Mouse (Mus musculus) embryonic facial prominence, embryonic 14.5 days (tissue): ENCODE measurements at regions not wholly inside any gene's neighbourhood (a gene's known extent, or its start where the extent isn't known, plus 50 kb on each side); places are given as distances from the start of the nearest gene placed in this dataset.
A peak's percentile ranks its signal among the peaks of the same experiment; 100 is the strongest.

ENCODE experiments used
- ATAC-seq: fragments of 200-750 bp; cut with Nextera tagmentation; 2 replicates; pipeline ENCODE4 v1.8.0; 2017; ENCODE audit warnings: low read depth, moderate number of reproducible peaks, moderate TSS enrichment
- DNase-seq: peaks from one replicate; pipeline ENCODE4 v3.0.0-alpha.2; 2015; ENCODE audit warnings: low spot score
- H3K27ac ChIP-seq: fragments of 300-500 bp; sonication (generic); replicated peaks from 2 replicates; pipeline ENCODE4 v1.5.1; 2014; ENCODE audit warnings: low read depth, mild to moderate bottlenecking, low read length, moderate library complexity
- H3K27me3 ChIP-seq: fragments of 300-500 bp; sonication (generic); replicated peaks from 2 replicates; pipeline ENCODE4 v1.6.1; 2014; ENCODE audit warnings: low read length; ENCODE audit not compliant: control insufficient read depth, insufficient read depth
- H3K36me3 ChIP-seq: fragments of 300-500 bp; sonication (generic); 2 replicates; pipeline ENCODE4 v1.6.1; 2014; ENCODE audit warnings: low read length, mixed read lengths; ENCODE audit not compliant: control insufficient read depth, insufficient read depth
- H3K4me1 ChIP-seq: fragments of 300-500 bp; sonication (generic); 2 replicates; pipeline ENCODE4 v1.6.1; 2014; ENCODE audit warnings: antibody characterized with exemption, low read length; ENCODE audit not compliant: control insufficient read depth, insufficient read depth
- H3K4me2 ChIP-seq: fragments of 300-500 bp; sonication (generic); 2 replicates; pipeline ENCODE4 v1.6.1; 2014; ENCODE audit warnings: low read depth, mild to moderate bottlenecking, low read length, moderate library complexity, mixed read lengths
- H3K4me3 ChIP-seq: fragments of 300-500 bp; sonication (generic); 2 replicates; pipeline ENCODE4 v1.5.1; 2014; ENCODE audit warnings: low read depth, mild to moderate bottlenecking, low read length
- H3K9ac ChIP-seq: fragments of 300-500 bp; sonication (generic); 2 replicates; pipeline ENCODE4 v1.6.1; 2014; ENCODE audit warnings: low read depth, mild to moderate bottlenecking, low read length, moderate library complexity, mixed read lengths
- H3K9me3 ChIP-seq: fragments of 300-500 bp; sonication (generic); 2 replicates; pipeline ENCODE4 v1.6.1; 2016; ENCODE audit warnings: low read length; ENCODE audit not compliant: control insufficient read depth
- WGBS: fragments of 180-500 bp; shearing (Covaris S2); extraction: QIAGEN DNeasy Blood & Tissue Kit; methylation state at CpG from one replicate; pipeline ENCODE4 v1.1.7; 2014; 5-methylcytosine and 5-hydroxymethylcytosine counted together

DNA sequence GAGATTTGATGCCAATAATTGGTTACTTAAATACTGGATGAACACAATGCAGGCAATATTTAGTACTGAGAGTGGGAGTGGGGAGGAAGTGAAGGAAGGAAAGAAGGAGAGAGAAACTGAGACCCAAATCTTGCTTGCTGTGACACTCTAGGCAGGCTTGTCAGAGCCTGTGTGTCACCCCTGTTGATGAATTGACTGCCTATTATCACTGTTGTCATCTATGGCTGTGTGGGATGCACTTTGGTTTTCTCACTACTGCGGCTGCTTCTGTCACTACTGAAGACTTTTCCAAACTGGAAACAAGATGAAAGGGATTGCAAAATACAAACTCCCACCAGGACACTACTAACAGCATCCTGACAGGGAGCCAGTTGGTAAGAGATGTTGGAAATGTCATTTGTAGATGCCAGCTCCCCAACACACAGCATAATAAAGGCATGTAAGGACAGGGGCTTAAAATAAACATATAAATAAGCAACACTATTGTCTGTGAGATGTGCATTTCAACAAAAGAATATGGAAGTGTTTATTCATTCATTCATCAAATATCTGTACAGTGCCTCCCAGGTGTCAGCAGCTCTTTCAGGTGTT, 207.0 kb upstream of the Ufl1 start:
- Histone ChIP-seq H3K27ac (no peak overlapping the region), H3K4me2 (no peak overlapping the region), H3K36me3 (no peaks in the 10 kb centered on the region), H3K4me3 (no peak overlapping the region), H3K9me3 (no peaks in the 10 kb centered on the region), H3K9ac (no peak overlapping the region), H3K27me3 (no peaks in the 10 kb centered on the region), H3K4me1 (no peaks in the 10 kb centered on the region)
- 54% methylated on average over 1 of the region's 1 CpGs for WGBS
- no peak for ATAC-seq
- no peak for DNase-seq

DNA sequence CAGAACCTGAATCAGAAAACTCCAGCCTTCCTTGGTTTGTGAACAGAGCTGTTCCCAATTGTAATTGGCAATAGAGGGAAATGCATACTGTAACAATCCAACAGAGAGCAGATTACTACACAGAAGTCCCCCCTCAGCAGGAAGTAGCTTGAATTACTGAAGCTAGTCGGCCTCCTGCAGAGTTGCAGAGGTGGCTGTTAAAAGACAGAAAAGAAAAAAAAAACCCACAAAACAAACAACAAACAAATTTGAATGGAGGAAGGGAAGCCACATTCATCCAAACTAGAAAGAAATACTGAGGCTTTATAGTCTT, 202.0 kb upstream of the Ufl1 start:
- no peak for ATAC-seq
- no peaks in the 10 kb centered on the region for H3K27me3 ChIP-seq
- 8% methylated on average over 1 of the region's 1 CpGs for WGBS

DNA sequence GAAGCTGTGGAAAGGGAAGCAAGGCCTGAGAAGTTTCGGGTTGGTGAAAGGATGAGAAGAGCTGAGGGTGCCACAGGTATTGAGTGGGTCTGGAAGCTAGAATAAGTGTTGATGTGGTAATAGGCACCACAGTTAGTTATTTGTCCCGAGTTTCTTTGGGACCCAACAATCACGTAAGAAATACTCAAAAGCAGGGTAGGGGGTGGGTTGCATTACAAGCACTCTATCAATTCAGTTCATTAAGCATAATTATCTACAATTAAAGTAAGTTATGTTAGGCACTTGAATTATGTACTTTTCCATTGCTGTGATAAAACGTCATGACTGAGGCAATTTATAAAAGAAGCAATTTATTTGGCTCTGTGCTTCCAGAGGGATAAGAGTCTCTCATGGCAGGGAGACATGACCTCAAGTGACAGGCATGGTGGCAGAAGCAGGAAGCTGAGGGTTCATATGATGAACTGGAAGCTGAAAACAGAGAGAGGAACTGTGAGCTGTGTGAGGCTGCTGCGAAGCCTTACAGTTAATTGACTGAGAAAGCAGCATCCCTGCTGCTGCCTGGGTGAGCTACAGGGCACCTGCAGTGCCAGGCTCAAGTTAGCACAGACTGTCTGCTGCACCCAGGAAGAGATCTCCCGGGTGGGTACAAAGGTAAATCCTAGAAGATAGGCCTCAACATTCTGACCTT, 201.5 kb upstream of the Ufl1 start:
- H3K27ac ChIP-seq, result no peak overlapping the region
- WGBS, result 40% methylated on average over 6 of the region's 6 CpGs
- no peak overlapping the region for H3K9ac ChIP-seq
- H3K9me3 ChIP-seq, result no peaks in the 10 kb centered on the region
- H3K4me1 ChIP-seq, result no peaks in the 10 kb centered on the region
- ATAC-seq, result no peak
- no peaks in the 10 kb centered on the region for H3K36me3 ChIP-seq
- DNase-seq, result no peak
- H3K4me2 ChIP-seq, result no peak overlapping the region
- no peak overlapping the region for H3K4me3 ChIP-seq
- no peaks in the 10 kb centered on the region for H3K27me3 ChIP-seq

More for the DNA sequence above, 202.0 kb upstream of the Ufl1 start:
- H3K27ac ChIP-seq, result no peak overlapping the region
- H3K9ac ChIP-seq, result no peak overlapping the region
- peak; percentile 1 for DNase-seq
- H3K4me3 ChIP-seq, result no peak overlapping the region
- no peak overlapping the region for H3K4me2 ChIP-seq
- H3K9me3 ChIP-seq, result no peaks in the 10 kb centered on the region
- no peaks in the 10 kb centered on the region for H3K36me3 ChIP-seq
- no peaks in the 10 kb centered on the region for H3K4me1 ChIP-seq

DNA sequence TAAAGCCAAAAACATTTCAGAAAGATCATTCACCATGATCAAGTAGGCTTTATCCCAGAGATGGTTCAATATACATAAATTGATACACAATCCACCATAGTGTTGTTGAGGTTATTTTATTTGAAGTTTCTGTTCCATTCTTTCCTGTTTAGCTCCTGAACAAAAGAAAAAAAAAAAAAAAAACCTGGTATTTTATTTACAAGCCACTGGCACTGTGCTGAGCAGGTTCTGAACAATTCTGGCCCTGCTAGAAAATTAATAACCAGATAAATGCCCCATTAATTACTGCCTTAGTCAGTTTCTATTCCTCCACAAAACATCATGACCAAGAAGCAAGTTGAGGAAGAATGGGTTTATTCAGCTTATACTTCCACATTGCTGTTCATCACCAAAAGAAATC, 191.4 kb upstream of the Ufl1 start:
- no peaks in the 10 kb centered on the region for H3K9me3 ChIP-seq
- no peak overlapping the region for H3K4me2 ChIP-seq
- H3K36me3 ChIP-seq, result no peaks in the 10 kb centered on the region
- no peaks in the 10 kb centered on the region for H3K4me1 ChIP-seq
- no peaks in the 10 kb centered on the region for H3K27me3 ChIP-seq
- no peak for DNase-seq
- no peak overlapping the region for H3K27ac ChIP-seq
- H3K4me3 ChIP-seq, result no peak overlapping the region
- ATAC-seq, result no peak
- no peak overlapping the region for H3K9ac ChIP-seq

DNA sequence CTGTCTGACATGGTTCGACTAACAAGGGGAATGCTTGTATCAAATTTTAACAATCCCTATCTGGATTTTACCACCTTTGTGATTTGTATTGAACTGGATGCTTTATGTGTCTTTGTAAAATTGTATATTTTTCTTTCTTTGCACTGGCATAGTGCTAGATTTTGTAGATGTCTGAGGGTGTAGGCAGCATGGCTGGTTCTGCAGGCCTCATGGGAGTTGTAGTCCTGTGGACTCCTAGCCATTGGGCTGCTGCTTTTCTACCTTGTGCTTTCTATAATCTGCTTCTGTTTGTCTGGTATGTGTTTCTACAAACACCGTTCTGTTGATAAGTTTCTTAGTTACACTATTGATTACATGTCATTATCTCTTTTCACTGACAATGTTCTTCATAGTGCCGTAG, 184.9 kb upstream of the Ufl1 start:
- Histone ChIP-seq H3K4me2 (no peak overlapping the region), H3K4me1 (no peaks in the 10 kb centered on the region), H3K9ac (no peak overlapping the region), H3K36me3 (no peaks in the 10 kb centered on the region), H3K9me3 (no peaks in the 10 kb centered on the region), H3K27me3 (no peaks in the 10 kb centered on the region), H3K4me3 (no peak overlapping the region), H3K27ac (no peak overlapping the region)
- WGBS, result 88% methylated on average over 3 of the region's 3 CpGs
- ATAC-seq (no peak), DNase-seq (no peak)

DNA sequence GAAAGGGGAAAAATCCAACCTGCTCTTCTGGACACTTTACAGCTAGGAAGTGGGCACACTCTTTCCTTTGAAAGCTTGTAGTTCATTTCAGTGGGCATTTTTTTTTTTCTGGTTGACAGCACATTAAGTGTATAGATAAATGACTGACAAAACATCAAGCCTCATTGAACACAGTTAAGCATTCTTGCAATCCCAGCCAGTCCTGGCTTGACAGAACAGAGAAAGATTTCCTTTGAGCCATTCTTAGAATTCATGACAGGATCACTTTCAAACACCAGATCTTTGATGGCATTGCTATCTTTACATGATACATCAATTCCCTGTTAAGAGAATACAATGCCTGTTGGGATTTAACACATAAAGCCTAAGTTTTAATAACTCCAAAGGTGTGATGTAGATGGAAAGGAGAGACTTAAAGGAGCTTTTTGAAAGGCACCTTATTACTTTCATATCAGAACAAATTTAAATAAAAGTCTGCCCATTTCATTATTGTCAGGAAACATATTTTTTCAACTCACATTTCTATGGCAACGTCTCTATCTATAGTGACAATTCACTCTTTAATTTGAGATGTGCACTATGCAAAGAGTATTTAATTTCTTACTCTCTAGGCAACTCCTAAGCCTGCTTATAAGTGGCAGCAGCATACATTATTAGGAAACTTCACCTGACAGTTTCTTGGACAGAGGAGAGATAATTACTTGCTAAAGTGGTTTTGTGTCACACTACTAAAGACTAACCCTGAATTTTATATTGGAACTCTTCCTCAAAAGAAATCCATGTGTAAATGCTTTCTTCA, 183.4 kb upstream of the Ufl1 start:
- no peaks in the 10 kb centered on the region for H3K9me3 ChIP-seq
- ATAC-seq (no peak), DNase-seq (no peak)
- H3K27me3 ChIP-seq, result no peaks in the 10 kb centered on the region
- H3K36me3 ChIP-seq, result no peaks in the 10 kb centered on the region
- no peak overlapping the region for H3K4me2 ChIP-seq
- no peak overlapping the region for H3K4me3 ChIP-seq
- no peak overlapping the region for H3K9ac ChIP-seq
- H3K4me1 ChIP-seq, result no peaks in the 10 kb centered on the region
- WGBS, result 55% methylated on average over 1 of the region's 1 CpGs
- no peak overlapping the region for H3K27ac ChIP-seq

DNA sequence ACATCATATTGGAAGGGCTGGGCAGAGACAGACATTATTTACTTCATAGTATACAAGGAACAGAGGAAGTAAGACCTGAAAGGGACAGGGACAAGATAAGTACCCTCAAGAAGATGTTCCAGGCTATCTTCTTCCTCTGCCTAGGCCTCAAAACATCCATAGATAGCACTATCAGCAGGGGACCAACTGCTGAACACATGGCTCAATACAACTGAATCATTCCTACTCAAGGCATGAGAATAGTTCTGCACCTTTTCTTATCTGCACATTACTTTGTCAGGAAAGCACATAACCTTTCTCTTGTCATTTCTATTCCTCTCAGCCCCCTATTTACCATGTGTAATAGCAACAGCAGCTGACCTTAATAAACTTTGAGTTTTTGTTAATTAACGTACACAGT, 182.4 kb upstream of the Ufl1 start:
- Histone ChIP-seq H3K9me3 (no peaks in the 10 kb centered on the region), H3K4me3 (no peak overlapping the region), H3K9ac (no peak overlapping the region), H3K36me3 (no peaks in the 10 kb centered on the region), H3K4me2 (no peak overlapping the region), H3K27ac (no peak overlapping the region), H3K27me3 (no peaks in the 10 kb centered on the region), H3K4me1 (no peaks in the 10 kb centered on the region)
- WGBS, result 81% methylated on average over 1 of the region's 1 CpGs
- ATAC-seq (no peak), DNase-seq (no peak)

DNA sequence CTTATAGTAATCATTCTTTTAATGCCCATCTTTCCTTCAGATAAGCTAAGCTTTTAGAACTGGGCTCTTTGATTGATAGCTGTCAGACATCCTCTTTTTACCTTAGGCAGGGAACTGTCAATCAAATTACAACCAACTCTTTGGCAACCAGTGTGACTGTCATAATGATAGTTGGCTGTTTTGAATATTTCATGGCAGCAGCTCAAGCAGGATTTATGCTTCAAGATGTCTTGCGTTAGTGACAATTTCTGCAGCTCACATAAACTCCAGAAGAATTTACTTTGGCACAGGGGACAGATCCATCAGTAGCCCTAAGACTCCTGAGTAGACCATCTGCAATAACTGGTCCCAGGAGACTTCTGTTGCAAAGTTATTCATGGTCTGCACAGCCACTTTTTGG, 178.5 kb upstream of the Ufl1 start:
- Histone ChIP-seq H3K4me3 (no peak overlapping the region), H3K9me3 (no peaks in the 10 kb centered on the region), H3K9ac (no peak overlapping the region), H3K27ac (no peak overlapping the region), H3K36me3 (no peaks in the 10 kb centered on the region), H3K27me3 (no peaks in the 10 kb centered on the region), H3K4me2 (no peak overlapping the region), H3K4me1 (no peaks in the 10 kb centered on the region)
- WGBS, result 76% methylated on average over 1 of the region's 1 CpGs
- ATAC-seq (no peak), DNase-seq (peak; percentile 3)

DNA sequence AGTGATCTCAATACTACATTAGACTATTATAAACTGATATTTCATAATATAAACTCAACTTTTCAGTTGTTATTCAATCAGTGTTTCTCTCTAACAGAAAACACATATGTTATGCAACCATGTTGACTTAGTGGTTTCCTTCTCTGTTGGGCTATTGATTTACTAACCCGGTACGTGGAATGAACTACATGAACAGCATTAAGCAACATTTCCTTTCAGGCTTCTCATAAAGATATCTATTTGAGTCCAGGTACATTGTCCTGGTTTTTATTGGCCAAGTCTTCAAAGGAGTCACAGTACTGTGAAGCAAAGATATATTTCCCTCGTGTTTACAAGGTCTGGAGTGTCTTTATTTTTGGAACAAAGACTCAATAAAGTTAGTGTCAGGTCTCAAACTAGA, 173.1 kb upstream of the Ufl1 start:
- Histone ChIP-seq H3K4me1 (no peaks in the 10 kb centered on the region), H3K9ac (no peak overlapping the region), H3K4me2 (no peak overlapping the region), H3K4me3 (no peak overlapping the region), H3K36me3 (no peaks in the 10 kb centered on the region), H3K27me3 (no peaks in the 10 kb centered on the region), H3K9me3 (no peaks in the 10 kb centered on the region), H3K27ac (no peak overlapping the region)
- 67% methylated on average over 3 of the region's 3 CpGs for WGBS
- no peak for DNase-seq
- no peak for ATAC-seq
